Mouse (Mus musculus) frontal cortex, postnatal 10 days (tissue): Measurements from ENCODE around the gene Ccdc8.
"Not testable (repeated sequence)": the region's sequence is repeated elsewhere in the genome, so short reads cannot be mapped to it uniquely, and the experiment has no call there.

Source experiments
- DNase-seq, 2 experiments: peaks; one replicate each; pipeline ENCODE4 v3.0.0; 2022; ENCODE audit warnings: low spot score in 2 of 2, mixed read lengths in 1 of 2

Ccdc8 gene

DNA sequence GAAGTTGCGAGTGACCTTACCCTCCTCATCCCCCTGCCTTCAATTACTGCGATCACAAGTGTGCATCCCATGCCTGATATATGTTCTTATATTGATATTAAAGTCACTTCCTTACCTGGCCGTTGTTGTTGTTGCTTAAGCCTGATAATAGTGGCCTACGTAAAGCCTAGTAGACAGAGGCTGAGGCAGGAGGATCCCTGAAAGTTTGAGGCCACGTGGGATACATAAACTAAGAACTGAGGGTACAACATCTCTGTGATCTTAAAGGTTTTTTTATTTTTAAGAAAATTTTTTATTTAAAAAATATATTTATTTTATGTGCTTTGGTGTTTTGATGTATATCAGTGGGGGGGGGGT lies at the start of gene Ccdc8:
TSS of gene Ccdc8 (plus strand) at position 258 of the 357 bp plus-strand sequence.
- DNase-seq: no peak

DNA sequence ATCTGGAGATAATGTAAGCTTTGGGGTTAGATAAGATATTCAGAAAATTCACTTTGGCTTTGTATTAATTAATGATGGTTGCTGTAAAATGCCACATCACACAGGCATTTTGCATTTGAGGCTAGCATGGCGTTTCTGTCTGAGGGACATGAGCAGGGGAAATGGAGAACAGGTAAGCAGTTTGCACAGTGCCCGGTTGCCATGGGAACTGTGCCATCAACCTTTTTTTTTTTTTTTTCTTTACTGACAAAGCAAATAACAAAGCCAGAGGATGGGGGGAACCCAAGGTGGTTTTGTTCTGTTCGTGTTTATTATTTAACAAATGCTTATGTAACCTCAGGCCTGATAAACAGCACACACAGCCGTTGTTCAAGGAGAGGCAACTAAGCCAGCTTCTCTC lies 49.6 kb upstream of the Ccdc8 start:
- no peak for DNase-seq

DNA sequence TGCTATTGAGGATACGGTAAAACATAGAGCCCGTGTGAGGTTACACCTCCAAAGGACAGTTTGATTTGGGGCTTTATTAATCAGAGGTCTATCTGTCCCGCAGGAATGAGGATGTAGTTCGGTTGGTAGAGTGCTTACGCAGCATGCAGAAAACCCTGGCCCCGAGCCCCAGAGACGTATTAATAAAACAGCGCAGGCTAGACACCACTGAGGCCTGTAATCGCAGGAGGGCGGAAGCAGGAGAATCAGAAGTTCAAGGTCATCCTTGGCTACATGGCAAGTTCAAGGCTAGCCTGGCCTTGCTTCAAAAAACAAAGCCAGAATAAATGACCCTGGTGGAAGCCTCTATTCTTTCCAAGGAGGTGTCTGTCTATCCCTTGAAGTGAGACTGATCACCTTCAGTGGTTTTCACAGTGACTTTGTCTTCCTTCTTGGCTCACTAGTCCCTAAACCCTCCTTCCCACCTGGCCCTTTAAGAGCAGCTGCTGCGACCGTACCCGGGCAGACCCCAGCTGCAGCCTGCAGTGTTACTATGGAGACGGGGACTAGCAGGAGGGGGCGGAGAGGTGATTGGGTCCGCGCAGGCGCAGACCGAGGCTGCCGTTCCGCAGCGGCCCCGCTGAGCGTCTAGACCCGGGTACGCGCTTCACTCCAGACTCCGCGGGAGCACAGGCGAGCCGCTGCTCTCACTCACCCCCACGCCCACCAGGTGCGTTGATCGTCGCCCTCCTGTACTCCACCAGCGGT lies 48.3 kb upstream of the Ccdc8 start, which contains the start of gene Pnmal2:
TSS of gene Pnmal2 (plus strand) at position 622 of the 747 bp plus-strand sequence.
- peak; percentile 88 to 90 for DNase-seq

DNA sequence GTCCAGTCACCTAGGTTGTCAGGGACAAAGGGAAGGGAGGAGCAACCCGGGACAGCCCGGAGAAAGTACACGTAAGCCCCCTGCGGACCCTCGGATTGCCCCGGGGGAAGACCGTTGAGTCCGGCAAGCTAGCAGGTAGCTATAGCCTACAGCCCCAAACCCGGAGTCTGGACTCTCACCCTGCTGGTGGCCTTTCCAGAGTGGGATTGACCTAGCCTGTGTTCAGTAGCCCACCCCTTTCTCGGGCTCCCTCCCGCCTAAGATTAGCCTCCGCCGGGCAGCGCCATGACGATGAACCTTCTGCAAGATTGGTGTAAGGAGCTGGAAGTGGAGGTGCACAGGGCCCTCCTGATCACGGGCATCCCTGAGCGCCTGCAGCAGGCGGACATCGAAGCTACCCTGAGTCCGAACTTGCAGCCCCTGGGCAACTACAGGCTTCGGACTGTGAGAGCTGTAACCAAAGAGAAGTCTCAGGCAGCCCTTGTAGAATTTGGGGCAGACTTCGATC lies 47.6 kb upstream of the Ccdc8 start:
- no peak for DNase-seq

DNA sequence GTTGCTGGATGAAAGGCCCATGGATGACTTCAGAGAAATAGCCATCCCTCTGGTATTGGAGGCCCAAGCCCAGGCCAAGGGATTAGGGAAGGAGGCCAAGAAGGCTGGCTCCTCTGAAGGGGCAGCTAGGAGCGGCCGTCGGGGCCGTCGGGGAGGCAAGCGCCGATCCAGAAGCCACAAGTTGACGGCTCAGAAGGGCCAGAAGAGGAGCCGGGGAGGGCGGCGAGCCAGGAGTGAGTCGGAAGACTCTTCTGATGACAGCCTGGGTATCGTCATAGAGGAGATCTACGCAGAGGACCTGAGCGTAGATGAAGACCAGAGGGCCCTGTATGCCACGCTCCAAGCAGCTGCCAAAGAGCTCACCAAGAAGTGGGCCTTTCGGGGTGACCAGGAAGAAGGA lies 47.1 kb upstream of the Ccdc8 start:
- DNase-seq: no peak

DNA sequence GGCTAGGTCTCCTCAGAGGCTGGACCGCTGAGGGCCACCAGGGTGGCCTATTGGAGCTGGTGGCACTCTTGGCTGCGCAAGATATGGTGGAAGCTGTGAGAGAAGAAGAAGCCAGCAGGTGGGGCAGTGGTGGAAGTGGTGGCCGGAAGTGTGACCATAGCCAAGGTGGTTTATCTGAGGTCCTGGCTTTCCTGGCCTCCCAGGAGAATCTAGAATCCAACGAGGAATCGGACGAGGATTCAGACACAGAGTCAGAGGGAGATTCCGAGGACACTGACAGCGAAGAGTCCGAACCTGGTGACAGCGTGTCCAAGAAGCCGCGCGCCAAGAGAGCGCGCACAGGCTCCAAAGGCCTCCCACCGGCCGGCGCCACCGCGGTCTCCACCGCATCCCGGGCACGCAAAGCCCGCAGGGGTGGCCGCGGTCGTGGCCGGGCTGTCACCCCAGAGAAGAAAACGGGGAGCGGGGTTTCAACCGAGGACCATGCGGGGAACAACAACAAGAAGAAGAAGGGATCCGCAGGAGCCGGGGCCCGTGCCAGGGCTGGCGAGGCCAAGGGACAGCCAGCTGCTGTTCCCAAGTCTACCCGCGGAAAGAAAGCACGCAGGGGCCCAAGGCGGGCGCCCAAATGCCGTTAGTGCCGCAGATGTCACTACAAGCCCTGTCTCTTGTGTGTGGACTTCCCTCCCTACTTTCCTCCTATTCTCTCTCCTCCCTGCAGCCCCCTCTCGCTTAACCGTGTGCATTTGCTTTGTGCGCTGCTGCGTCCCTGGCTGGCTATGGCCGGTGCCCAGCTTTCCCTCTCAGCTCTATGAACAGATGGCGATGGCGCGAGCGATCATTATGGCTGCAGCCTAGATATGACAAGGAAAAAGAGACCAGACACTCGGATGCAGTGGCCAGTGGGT lies 45.8 kb upstream of the Ccdc8 start:
- no peak for DNase-seq

DNA sequence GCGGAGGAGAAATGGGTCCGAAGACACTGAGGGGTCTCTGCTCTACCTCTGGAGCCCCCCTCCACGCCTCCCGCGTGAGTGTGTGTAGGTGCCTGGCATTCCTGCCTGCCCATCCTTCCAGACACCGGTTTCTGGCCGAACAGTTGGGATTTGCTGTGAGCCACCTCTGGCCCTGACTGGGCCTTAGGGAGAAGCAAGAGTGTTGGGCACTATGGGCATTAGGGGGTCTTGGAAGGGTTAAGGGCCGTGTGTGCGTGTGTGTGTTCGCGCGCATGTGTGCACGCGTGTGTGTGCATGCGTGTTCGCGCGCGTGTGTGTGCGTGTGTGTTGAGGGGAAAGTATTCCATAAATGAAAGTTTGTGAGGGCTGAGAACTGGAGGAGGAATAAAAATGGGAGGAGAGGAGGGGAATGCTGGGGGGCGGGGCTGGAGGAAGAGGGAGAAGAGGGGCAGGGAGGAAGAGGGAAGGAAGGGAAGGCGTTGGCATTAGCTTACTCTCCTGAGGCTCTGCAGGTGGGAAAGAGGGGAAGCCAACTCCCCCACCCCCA lies 45.1 kb upstream of the Ccdc8 start:
- no peak for DNase-seq

DNA sequence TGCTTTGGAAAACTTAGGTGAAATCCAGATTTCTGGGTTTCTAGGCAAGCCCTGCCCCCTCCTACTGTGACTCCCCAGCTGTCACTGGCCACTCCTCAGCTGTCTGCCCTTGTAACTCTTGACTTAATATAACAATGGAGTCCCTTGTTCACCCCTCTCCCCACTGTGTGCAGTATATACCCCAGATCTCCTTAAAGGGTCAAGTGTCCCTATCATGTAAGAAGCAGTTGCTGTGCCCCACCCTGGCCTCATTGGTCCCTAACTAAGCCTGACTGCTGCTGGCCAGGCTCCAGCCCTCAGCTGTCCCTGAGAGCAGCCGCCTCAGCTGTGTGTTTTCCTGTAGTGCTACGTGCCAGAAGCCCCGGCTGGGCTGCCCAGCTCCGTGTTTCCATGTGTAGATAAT lies 44.5 kb upstream of the Ccdc8 start:
- no peak for DNase-seq

DNA sequence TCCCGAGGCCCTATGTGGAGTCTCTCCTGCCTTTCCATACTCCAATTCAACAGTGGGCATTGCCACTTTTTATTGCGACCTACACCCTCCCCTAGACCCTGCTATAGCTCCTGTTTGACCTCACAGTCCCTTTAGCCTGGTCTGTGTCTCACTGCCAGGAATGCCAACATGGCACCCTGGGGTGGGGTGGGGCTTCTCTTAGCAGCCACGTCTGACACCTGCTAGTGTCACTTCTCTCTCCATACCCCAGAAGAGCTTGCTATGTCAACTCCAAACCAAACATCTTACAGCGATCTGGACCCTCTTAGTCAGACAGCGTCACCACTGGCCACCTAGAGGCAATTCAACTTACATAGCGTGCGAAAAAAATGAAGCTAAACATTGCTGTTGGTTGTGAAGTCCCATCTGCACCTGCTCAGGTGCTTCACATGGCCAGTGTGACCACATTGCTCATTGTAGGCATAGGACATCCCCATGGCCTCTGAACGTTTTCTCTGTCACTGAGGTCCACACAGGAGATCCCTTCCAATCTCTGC lies 43.5 kb upstream of the Ccdc8 start:
- DNase-seq: no peak

DNA sequence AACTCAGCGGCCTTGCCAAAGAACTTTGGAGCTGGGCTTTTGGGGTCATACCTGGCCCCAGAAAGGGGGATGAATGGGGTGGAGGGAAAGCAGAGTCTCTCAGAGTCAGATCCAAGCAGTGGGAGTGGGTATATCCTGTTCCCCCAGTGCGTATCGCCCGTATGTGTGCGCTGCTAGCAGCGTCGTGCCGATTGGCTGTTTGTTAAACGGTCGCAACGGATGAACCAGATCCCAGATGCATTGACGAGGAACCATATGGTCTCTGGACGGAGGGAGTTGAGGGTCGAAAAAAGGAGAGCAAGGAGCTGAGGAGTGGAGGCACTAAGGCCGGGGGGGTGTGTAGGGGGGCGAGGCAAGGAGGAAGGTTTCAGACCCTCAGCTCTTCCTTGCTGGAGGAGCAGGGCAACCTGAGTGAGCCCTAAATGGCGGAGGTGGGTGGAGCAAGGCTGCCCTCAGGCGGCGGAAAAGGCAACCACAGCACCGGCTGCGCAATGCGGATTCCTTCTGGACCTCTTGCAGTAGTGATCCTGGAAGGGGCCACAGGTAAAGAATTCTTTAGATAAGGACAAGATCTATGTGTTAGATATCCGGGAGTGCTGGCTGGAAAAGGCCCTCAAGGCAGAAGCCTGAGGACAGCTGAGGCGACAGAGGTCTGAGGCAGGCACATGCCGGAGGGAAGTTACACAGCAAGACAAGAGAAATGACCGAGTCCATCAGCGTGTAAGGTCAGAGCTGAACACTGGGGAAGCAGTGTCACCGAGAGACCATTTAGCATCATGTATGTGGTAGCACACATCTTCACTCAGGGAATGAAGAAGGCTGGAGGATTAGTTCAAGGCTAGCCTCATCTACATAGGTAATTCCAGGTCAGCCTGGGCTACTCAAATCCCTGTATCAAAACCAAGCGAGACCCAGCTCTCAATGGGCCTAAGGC lies 42.3 kb upstream of the Ccdc8 start:
- DNase-seq: peak in 1 of 2 experiments; percentile 82

DNA sequence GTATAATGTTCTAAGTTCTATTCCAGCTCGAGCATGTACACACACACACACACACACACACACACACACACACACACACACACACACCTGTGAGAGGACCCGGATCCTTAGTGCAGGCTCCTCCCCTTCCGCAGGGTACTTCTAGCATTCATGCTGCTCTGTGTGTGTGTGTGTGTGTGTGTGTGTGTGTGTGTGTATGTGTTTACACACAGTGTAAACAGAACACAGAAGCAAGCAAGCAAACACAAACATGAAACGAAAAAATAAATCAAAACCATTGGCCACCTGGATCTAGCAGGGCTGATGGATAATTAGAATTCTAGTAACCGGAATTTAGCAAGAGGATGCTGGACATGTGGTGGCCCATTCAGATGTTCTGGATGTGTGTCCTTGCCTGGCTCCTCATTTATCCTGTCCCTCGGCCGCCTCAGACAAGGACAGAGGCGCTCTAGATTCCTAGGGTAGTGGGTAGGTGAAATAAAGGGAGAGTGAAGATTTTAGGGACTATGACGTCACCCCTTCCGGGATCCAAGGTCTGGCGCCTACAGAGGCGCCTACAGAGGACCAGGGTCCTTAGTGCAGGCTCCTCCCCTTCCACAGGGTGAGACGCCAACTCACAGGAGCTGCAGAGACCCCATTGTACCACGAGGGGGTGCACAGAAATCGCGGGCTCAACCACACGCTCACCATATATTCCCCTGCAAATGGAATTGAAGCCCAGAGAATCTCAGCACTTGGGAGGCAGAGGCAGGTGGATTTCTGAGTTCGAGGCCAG lies 41.5 kb upstream of the Ccdc8 start:
- DNase-seq: peak; percentile 79 to 84

DNA sequence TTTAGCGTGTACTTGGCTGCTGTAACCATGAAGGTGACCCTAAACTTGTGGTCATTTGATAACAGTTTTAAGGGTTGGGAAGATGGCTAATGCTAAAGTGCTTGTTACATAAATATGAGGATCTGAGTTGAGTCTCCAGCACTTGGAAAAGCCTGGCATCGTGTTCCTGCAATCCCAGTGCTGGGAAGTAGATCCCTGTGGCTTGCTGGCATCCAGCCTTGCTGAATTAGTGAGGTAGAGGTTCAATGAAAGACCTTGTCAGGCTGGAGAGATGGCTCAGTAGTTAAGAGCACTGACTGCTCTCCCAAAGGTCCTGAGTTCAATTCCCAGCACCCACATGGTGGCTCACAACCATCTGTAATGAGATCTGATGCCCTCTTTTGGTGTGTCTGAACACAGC lies 38.7 kb upstream of the Ccdc8 start:
- not testable (repeated sequence) for DNase-seq

DNA sequence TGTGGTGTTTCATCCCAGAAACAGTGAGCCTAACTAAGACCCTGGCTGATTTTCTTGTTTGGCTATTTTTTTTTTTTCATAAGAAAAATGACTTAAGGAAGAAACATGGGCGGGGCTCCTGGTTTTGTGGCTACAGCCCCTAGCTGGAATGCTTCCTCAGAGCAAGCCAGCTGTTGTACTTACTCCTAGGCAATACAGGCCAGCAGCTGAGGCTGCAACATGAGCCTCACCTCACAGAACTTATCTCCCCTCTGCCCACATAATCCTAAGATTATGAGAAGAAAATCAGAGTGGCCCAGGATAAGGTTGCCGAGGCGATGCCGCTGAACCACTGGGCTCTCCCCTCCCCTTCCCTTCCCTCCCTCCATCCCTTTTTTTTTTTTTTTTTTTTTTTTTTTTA lies 36.8 kb upstream of the Ccdc8 start:
- DNase-seq: no peak

DNA sequence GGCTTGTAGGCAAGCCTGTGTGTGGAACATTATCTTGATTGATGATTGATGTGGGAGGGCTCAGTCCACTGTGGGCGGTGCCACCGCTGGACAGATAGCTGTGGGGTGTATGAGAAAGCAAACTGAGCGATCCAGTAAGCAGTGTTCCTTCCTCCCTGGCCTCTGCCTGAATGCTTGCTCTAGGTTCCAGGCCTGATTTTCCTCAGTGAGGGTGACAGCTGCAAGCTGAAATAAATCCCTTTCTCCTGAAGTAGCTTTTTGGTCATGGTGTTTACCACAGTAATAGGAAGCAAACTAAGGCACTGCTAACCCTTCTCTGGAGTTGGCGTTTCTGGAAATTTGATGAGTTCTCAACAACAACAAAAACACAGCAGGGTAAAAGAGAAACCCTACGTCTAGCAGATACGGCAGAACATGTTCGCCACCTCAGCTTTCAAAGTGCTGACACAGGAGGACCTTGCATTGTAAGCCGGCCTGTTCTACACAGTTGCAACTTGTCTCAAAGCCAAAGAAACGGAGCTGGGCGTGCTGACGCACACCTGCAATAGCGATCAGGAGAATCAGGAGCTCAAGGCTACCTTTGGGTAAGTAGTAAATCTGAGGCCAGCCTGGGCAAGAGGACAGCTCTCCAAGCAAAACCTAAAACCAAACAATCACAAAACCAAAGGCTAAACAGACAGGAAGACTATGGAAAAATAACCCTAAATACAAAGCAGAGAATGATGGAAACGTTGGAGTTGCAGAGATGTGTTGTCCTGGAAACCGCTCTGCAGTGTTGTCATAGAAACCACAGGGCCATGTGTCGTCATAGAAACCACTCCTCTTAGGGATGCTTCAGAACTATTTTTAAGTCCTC lies 35.9 kb upstream of the Ccdc8 start:
- no peak for DNase-seq

DNA sequence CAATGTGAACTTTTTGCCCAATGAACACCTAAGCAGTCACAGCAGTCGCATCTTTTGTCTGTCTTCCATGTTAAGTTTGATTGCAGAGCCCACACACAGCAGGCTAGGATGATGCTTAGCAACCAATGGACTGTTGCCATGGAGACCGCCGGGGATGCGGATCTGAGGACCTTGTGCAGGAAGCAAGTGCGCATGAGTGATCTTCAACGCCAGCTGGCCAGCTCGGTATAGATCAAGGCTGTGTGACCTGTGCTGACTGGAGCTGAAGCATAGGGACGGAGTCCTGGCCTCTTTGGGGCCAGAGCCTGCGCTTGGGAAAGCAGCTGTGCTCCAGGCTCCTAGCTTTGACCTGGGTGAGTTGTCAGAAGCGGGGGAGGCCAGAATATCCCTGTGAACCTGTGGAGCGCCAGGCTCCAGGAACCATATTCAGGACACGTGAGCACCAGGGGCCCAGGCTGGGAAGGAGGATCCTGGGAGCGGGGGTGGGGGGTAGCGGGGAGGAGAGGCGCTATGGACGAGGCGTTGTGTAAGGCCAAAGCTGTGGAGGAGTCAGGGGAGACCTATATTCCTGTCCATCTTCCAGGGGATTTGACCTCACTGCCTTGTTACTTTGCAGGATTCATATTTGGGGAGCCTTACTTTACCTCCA lies 32.8 kb upstream of the Ccdc8 start, which contains the start of gene Pnmal1:
TSS of gene Pnmal1 (plus strand) at position 141 of the 649 bp plus-strand sequence.
- peak; percentile 90 to 91 for DNase-seq

DNA sequence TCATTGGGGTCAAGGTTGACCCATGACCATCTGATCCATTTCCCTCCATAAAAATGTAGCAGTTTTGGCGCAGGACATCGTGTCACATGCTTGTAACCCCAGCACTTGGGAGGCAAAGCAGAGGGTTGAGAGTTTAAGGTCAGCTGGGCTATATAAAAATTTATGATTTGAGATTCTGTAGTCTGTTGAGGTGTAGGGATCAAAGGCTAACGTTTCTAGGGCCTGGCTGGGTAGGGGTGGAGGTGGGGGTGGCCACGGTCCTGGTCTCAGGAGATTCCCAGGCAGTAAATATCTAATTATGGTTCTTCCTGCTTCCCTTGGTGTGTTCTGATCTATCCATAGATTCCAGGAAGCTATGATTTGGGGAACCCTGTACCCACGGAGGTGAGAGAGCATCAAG lies 30.8 kb upstream of the Ccdc8 start:
- DNase-seq: no peak

DNA sequence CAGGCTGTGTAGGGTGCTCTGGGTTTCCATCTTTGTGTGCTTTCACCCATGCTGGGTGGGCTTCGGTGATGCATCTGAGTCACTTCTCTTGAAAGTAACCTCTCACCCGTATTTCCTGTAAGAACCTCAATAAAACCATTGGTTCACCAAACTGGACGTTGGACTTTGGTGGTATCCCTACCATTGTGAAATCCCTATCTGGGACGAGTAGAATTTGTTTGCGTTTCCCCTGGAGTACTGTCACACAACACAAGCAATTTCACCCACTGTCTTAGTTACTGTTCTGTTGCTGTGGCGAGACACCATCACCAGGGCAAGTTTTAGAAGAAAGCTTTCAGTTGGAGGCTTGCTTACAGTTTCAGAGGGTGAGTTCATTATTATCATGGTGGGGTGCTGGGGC lies 24.1 kb upstream of the Ccdc8 start:
- no peak for DNase-seq

DNA sequence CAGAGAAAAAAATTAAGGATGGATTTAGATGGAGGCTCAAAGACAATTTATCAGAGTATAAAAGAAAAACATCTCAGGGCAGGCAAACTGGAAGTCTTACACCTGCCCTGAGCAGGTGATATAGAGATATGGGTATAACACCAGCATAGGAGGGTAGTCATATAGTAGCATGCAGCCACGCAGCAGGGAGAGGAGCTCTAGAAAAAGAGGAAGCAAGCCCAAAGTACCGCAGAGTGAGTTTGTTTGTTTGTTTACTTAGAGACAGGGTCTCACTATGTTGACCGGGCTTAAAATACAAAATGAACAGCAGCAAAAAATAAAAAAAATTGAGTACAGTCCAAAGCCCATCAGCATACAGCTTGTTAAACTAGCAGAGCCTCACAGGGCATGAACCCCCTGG lies 21.3 kb upstream of the Ccdc8 start:
- DNase-seq: no peak

DNA sequence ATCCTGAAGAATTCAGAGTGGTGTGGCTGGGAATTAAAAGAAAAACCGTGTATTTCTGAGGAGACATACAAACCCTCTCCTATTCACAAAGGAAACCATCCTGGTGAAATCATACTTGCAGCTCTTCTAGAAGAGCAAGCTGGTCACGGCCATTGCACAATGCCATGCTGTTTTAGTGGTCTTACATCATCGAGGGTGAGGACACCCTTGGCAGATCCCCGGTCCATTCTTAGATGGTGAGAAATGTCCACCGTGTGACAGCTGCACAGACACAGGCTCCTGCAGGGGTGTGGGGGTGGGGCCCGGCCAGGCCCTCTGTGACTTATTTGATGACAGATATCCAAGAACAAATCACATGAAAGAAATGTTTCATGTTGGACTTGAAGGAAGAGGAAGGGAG lies 18.5 kb upstream of the Ccdc8 start:
- DNase-seq: no peak
